Mouse (Mus musculus) spleen, adult 2 months (tissue): ENCODE data around the gene Mettl7b. TPM values are rescaled to one million over a fixed set of nuclear protein-coding genes. Genes with fewer than 3 reads are reported as not detected.

Source experiments
- DNase-seq, 2 experiments: peaks; one replicate each; pipeline versions ENCODE4 v3.0.0 to v3.0.0-alpha.2; 2012 to 2021; ENCODE audit warnings: low spot score in 2 of 2, low read depth in 1 of 2
- H3K27ac ChIP-seq: fragments of 200-500 bp; 2 replicates; pipeline ENCODE4 v1.5.1; 2012; ENCODE audit warnings: low read length, inconsistent platforms; ENCODE audit not compliant: insufficient read depth
- H3K27me3 ChIP-seq: fragments of 200-500 bp; 2 replicates; pipeline ENCODE4 v1.6.1; 2012; ENCODE audit warnings: mild to moderate bottlenecking, moderate library complexity, low read length, inconsistent platforms; ENCODE audit not compliant: control insufficient read depth, insufficient read depth
- H3K36me3 ChIP-seq: fragments of 200-500 bp; 2 replicates; pipeline ENCODE4 v1.6.1; 2012; ENCODE audit warnings: mild to moderate bottlenecking, low read length, inconsistent platforms; ENCODE audit not compliant: control insufficient read depth, insufficient read depth
- H3K4me1 ChIP-seq: fragments of 200-500 bp; 2 replicates; pipeline ENCODE4 v1.6.1; 2011; ENCODE audit warnings: inconsistent platforms; ENCODE audit not compliant: control insufficient read depth, insufficient read depth, insufficient read length
- H3K4me3 ChIP-seq: fragments of 200-500 bp; 2 replicates; pipeline ENCODE4 v1.5.1; 2011; ENCODE audit warnings: mild to moderate bottlenecking, inconsistent platforms; ENCODE audit not compliant: insufficient read depth, insufficient read length; ENCODE audit errors: extremely low read depth
- CTCF ChIP-seq: fragments of 200-500 bp; IDR thresholded peaks from 2 replicates; pipeline ENCODE4 v1.5.1; 2011; ENCODE audit warnings: mild to moderate bottlenecking, inconsistent platforms; ENCODE audit not compliant: insufficient read depth, insufficient read length, insufficient replicate concordance; ENCODE audit errors: extremely low read depth
- POLR2A ChIP-seq: fragments of 200-500 bp; IDR thresholded peaks from 2 replicates; pipeline ENCODE4 v1.6.1; 2011; ENCODE audit warnings: low read depth, low read length, inconsistent platforms
- WGBS: fragments of 180-500 bp; shearing (Covaris S2); methylation state at CpG from one replicate; pipeline ENCODE4 v1.1.7; 2018; 5-methylcytosine and 5-hydroxymethylcytosine counted together
- polyA plus RNA-seq: library from polyadenylated mRNA; depleted of rRNA; stranded (reverse); fragments of >200 nt; gene quantifications from 2 replicates; pipeline ENCODE4 v1.2.3, GENCODE M21; 2012

Mettl7b gene
- polyA plus RNA-seq, 1 experiment, result not detected

DNA sequence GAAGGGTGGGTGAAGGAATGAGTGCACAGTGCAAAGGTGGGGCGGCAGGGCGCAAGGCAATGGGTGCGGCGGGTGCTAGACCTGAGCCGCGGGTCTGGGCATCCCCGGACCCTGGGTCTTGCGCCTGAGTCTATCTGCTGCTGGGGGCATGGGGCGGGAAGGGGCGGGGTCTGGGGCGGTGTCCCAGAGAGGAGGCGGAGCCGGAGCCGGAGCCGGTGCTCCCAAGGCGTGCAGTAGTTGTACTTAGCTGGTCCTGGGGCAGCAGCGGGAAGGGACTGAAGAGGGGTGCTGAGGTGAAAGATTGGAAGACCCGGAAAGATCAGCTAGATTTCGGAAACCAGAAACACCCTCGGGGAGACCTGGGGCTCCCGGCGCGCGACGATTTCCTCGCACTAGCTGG, 27.2 kb downstream of the Mettl7b start, which contains the start of gene Itga7:
Gene Itga7 (plus strand): TSS at position 245 of the 400 bp plus-strand sequence.
- H3K4me3 ChIP-seq, result peak within 1 kb of the TSS; percentile 28; the same call in 1 of the 2 replicates
- no peaks in the 10 kb centered on the region for H3K36me3 ChIP-seq
- 2% methylated on average over 26 of the region's 26 CpGs for WGBS
- H3K4me1 ChIP-seq, result 0 out of 2 replicates have a peak, but pooled peaks cover 3% of the 10 kb centered on the region
- H3K27me3 ChIP-seq, result peaks cover 8% of the 10 kb centered on the region; the same call in 1 of the 2 replicates
- H3K27ac ChIP-seq, result no peak within 1 kb of the TSS
- TF ChIP-seq CTCF (no peak), POLR2A (no peak)
- no peak for DNase-seq

DNA sequence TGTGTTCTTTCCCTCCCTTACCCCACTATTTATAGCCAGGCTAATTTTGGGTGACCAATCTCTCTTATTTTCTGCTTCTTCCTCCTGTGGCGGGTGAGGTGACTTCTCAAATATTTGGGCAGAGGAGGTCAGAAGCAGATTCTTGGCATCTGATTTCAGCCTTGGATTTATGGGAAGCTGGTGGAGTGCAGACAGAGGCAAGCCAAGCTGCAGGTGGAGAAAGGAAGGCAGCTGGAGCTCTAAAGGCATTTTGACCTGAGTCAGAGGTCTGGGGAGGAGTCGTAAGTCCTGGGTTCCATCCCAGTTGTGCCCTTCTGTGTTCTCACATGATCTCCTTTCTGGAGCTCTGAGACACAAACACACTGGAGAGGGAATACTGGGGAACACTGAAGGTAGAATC, 29.3 kb downstream of the Mettl7b start:
- Histone ChIP-seq H3K27me3 (peaks cover 8% of the 10 kb centered on the region; the same call in 1 of the 2 replicates), H3K36me3 (no peaks in the 10 kb centered on the region), H3K4me3 (no peak overlapping the region), H3K4me1 (0 out of 2 replicates have a peak, but pooled peaks cover 3% of the 10 kb centered on the region), H3K27ac (no peak overlapping the region)
- no peak for DNase-seq
- no peak for TF ChIP-seq CTCF
- no peak for TF ChIP-seq POLR2A
- WGBS, result 51% methylated on average over 2 of the region's 2 CpGs

DNA sequence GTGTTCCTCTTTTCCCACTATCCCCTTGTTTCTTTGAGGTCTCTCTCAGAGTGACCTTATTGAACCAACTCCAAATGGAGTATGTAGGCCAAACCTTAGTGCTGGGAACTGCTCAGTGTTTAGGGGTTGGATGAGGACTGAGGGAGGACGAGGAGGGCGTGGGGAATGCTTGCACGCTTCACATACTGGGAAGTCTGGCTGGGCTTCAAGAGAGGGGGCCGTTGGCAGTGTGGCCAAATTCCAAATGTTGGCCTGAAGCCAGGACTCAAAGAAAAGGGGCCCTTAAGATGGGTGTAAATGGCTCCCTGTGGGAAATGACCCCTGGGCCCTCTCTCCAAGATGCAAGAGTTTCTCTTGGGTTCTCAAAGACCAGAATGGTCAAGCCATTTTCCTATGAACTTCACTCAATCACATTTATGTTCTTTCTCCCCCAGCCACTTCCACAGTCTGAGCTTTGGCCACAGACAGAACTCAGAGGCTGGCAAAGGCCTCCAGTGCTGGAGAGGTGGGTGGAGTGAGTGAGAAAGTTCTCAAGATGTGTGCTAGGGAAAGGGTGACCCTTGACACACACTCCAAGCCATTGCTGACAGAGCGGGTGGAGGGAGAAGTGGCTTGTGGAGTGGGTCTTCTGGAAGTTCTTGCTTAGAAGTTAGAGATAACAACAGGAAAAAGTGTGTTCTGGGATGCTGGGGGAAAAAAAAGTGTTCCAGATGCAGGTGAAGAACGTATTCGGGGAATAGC, 31.0 kb downstream of the Mettl7b start:
- DNase-seq, result no peak
- no peak for TF ChIP-seq CTCF
- no peak for TF ChIP-seq POLR2A
- Histone ChIP-seq H3K4me3 (no peak overlapping the region), H3K27me3 (peaks cover 5% of the 10 kb centered on the region; the same call in 1 of the 2 replicates), H3K27ac (no peak overlapping the region), H3K36me3 (no peaks in the 10 kb centered on the region), H3K4me1 (0 out of 2 replicates have a peak, but pooled peaks cover 3% of the 10 kb centered on the region)
- WGBS, result 82% methylated on average over 7 of the region's 7 CpGs

DNA sequence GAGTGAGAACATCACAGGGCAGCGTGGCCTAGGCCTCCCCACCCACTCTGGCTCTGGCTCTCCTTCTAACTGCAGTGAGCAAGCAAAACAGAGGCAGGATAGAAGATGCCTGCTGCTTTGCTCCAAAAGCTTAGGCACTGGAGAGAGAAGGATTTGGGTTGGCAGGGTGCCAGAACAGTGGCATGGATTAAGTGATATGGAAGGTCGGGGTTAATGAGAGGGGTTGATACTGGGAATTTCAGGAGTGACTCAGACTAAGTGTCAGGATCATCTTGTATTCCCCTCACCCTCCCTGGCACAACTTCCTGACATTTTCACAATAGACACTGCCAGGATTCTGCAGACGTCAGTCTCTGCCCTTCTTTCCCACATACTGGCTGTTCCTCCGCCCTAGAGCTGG, 32.4 kb downstream of the Mettl7b start:
- peaks cover 2% of the 10 kb centered on the region; the same call in 1 of the 2 replicates for H3K4me1 ChIP-seq
- no peaks in the 10 kb centered on the region for H3K36me3 ChIP-seq
- no peak overlapping the region for H3K4me3 ChIP-seq
- TF ChIP-seq POLR2A, result no peak
- no peak for TF ChIP-seq CTCF
- H3K27me3 ChIP-seq, result no peaks in the 10 kb centered on the region; the same call in 1 of the 2 replicates
- no peak for DNase-seq
- WGBS, result 61% methylated on average over 4 of the region's 4 CpGs
- H3K27ac ChIP-seq, result no peak overlapping the region

DNA sequence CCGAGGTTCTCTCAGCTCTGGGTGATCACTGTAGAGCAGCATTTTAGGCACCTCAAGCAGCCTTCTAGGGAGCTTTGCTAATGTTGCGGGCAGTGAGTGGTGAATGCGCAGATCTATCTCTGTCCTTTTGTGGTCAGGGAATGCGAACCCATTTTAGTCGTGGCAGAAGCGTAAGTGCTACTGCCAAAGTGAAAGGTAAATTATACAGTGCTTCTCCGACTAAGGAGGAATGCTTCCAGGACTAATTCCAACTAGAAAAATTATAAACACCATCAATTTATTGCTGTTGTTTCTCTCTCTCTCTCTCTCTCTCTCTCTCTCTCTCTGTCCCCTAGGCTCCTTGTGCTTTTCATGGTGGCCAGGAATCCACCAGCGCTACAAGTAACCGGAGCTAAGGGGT, 36.9 kb downstream of the Mettl7b start, which contains the start of gene Bloc1s1:
Gene Bloc1s1 (minus strand): TSS at position 101 of the 400 bp plus-strand sequence.
- Histone ChIP-seq H3K36me3 (peaks cover 4% of the 10 kb centered on the region), H3K27me3 (no peaks in the 10 kb centered on the region), H3K27ac (peak within 1 kb of the TSS; percentile 81), H3K4me1 (peaks cover 4% of the 10 kb centered on the region; the same call in 1 of the 2 replicates), H3K4me3 (peak within 1 kb of the TSS; percentile 81)
- DNase-seq, result no peak
- WGBS, result 49% methylated on average over 9 of the region's 9 CpGs
- TF ChIP-seq CTCF (no peak), POLR2A (no peak)

DNA sequence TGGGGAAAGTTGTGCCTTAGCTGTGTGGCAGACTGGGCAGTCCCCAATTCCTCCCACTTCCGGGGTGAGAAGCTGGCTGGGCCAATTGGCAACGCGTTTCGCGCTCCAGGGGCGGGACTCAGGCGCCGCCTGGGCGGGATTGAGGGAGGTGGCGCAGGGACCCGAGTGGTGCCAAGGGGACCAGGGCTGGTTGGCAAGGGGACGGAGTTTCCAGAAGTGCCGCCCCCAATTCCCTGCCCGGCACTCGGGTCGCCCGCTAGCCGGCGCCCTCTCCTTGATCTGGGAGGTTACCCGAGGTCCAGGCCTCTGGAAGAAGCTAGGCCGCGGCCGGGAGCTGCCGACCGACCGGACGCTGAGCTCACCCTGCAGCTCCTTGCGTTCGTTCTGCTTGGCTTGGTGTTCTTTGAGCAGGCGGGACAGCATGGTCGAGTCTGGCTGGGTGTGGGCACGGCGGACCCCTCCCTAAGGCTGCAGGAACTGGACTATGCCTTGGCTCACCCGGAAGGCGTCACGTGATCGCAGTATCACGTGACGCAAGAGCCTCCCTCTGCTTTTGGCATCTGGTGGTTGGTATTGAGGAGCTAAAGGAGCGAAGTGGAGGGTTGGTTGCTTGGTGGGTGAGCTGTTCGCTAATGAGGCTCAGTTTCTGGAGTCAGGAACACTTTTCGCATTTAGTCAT, 37.6 kb downstream of the Mettl7b start:
- under 1% methylated on average over 42 of the region's 42 CpGs for WGBS
- Histone ChIP-seq H3K27ac (peak overlapping the region; percentile 81), H3K36me3 (peaks cover 5% of the 10 kb centered on the region), H3K27me3 (no peaks in the 10 kb centered on the region), H3K4me3 (peak overlapping the region; percentile 81), H3K4me1 (peaks cover 4% of the 10 kb centered on the region; the same call in 1 of the 2 replicates)
- TF ChIP-seq CTCF (no peak), POLR2A (no peak; the same call in 1 of the 2 replicates)
- DNase-seq, result peak; percentile 75 to 93

DNA sequence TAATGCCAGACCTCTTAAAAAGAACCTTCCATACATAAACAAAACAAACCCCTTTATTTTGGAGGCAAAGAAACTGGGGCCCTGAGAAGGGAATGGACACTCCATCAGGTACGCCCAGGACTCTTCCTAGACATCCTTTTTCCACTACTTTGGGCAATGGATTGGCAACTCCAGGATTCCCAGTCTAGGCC, 38.1 kb downstream of the Mettl7b start, which contains the start of gene Rdh5:
Gene Rdh5 (minus strand): TSS at position 67 of the 191 bp plus-strand sequence.
- Histone ChIP-seq H3K27me3 (no peaks in the 10 kb centered on the region), H3K4me3 (peak within 1 kb of the TSS; percentile 81), H3K4me1 (peaks cover 4% of the 10 kb centered on the region; the same call in 1 of the 2 replicates), H3K27ac (peak within 1 kb of the TSS; percentile 81), H3K36me3 (peaks cover 6% of the 10 kb centered on the region)
- whole genome bisulfite sequencing, result 65% methylated on average over 1 of the region's 1 CpGs
- DNase-seq, result no peak
- TF ChIP-seq CTCF (no peak), POLR2A (no peak)
